Mouse (Mus musculus) frontal cortex, postnatal 10 days (tissue): ENCODE measurements around the gene Avpr1b.
"Not testable (repeated sequence)": the region's sequence is repeated elsewhere in the genome, so short reads cannot be mapped to it uniquely, and the experiment has no call there.

ENCODE experiments used
- DNase-seq, 2 experiments: peaks; one replicate each; pipeline ENCODE4 v3.0.0; 2022; ENCODE audit warnings: low spot score in 2 of 2, mixed read lengths in 1 of 2

Gene Avpr1b

GRCm38 (mm10) chr1:131598905-131599304, at the start of gene Avpr1b:
Avpr1b (plus strand) TSS chr1:131599239.
- DNase-seq = no peak

- DNase-seq = no peak
Observed at GRCm38 (mm10) chr1:131551956-131552355, 47.1 kb upstream of the Avpr1b start.

- no peak for DNase-seq
Observed at GRCm38 (mm10) chr1:131553428-131553827, 45.6 kb upstream of the Avpr1b start.

GRCm38 (mm10) chr1:131555042-131555812, 43.8 kb upstream of the Avpr1b start:
- DNase-seq = peak; percentile 75 to 80

DNA sequence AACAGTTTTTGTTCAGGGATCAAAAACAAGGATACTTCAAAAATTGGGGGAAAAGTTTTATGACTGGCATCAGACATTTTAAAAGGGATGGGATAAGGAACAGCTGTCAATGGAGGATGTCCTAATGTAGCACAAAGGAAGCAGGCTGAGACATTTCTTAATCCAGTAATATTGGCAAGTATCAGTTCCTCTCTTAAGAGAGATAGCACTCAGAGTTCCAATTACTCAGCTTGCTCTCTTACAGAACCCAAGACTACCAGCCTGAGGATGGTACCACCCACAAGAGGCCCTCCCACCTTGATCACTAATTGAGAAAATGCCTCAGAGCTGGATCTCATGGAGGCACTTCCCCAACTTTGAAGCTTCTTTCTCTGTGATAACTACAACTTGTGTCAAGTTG, 38.5 kb upstream of the Avpr1b start:
- no peak for DNase-seq

DNA sequence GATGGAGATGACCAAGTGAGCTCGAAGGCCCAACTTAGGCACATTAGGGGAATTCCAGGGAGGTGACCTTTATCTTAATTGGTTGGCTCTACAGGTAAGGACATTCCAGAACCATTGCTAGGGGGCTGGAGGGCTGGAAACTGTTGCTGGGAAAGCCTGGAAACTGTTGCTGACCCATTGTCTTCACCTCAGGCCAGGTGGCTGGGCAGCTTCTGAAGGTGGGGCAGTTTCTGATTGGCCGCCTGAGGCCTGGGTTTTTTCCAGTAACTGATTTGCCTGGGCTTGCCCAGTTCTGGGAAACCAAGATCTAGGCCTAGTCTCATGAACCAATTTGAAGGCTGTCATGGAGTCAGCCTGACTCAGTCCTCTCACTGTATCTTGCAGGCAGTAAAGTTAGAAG, 37.0 kb upstream of the Avpr1b start:
- no peak for DNase-seq

DNA sequence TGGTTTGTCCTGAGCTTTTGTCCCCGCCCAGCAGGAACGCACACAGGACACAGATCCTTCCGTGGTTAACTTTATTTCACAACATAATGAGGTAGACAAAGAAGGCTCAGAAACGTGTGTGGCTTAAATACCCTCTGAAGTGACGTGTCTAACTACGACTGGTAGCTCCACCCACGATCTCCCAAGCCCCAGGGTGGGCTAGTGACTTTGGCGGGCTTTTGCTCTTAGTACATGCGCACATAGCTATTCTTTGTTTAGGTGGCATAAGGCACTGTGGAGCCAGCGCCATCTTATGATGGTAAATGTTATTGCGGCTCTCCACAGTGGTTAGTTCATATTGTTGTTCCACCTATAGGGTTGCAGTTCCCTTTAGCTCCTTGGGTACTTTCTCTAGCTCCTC, 33.0 kb upstream of the Avpr1b start:
- DNase-seq = not testable (repeated sequence)

GRCm38 (mm10) chr1:131569721-131570120, 29.3 kb upstream of the Avpr1b start:
- DNase-seq = no peak

DNA sequence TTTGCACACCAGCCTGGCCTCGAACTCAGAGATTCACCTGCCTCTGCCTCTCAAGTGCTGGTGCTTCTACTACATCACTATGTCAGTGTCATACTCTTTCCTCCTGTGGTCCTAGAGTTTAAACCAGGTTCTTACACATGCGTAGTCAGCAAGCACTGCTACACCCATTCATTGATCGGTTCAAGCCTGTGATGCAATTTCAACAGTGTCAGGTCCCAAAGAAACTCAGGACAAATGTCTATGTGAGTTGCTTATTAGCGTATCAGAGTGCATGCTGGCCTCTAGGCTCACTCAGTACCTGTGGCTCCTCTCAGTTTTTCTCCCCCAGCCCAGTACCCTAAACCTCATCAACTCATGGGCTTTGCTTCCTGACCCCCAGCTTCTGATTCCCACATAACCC, 28.6 kb upstream of the Avpr1b start:
- no peak for DNase-seq

GRCm38 (mm10) chr1:131573721-131574120, 25.3 kb upstream of the Avpr1b start:
- DNase-seq = no peak

DNA sequence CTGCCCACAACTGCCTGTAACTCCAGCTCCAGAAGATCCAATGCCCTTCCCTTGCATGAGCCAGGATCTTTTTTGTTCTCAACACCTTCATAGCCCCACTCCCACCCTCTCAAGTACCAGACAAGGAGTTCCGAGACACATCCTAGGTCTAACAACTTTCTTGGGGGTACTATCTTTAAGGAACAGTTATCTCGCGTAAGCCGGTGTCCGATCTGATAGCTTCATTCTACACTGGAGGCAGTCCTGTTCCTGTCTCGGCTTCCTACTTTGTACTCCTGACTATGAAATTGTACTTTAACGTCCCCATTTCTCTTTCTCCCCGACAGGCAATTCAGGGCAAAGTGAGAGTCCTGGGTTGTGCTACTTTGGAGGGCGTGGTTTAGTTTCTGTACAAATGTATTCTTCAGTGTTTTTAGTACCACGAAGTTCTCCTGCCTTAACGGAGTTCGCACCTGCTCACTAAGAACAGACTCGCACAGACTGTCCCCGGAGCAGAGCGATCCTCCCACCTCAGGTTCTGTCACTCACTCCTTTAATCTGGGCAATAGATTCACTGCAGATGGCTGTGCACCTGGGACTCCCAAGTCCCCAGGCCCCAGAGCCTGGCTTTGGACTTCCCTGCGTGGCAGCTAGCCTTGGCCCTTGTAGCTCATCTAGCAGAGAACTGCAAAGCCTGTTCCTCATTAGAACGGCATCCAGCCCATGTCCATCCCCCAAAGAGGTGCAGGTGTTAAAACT, 19.9 kb upstream of the Avpr1b start:
- DNase-seq = no peak

DNA sequence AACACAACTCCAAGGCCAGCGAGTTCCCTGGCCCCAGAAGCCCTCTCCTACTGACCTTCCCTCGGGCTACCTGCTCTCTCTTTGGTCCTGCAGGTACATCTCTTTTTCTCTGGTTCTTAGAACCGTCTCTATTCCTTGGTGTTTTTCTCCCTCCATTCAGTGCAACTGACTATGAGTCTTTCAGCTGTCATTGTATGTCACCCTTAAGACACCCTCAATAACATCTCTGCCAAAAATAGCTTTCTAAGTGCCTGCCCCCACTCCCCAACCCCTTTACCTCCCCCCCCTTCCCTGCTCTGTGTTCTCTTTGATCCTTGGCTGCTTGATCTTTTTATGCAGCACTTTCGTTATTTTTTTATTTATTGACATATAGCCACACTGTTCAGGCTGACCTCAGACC, 18.6 kb upstream of the Avpr1b start:
- no peak for DNase-seq

DNA sequence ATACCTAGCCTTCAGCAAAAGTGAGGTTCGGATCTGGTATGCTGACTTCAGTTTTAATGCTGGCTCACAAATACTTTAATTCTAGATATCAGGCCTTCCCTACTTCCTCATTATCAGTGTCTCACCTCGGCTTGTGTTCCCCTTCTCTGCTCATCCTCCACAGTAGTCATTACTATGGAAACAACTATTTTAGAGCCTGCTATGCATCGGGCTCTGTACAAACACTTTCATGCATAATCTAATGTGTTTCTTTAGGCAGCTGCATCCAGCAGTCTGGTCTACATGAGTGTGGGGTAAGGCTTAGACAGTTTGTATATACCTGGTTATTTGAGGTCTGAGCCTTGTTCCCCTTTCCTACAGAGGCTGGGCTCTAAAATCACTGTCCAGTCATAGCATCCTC, 15.4 kb upstream of the Avpr1b start:
- DNase-seq = no peak

- DNase-seq = no peak
Observed at GRCm38 (mm10) chr1:131586836-131587235, 12.2 kb upstream of the Avpr1b start.

DNA sequence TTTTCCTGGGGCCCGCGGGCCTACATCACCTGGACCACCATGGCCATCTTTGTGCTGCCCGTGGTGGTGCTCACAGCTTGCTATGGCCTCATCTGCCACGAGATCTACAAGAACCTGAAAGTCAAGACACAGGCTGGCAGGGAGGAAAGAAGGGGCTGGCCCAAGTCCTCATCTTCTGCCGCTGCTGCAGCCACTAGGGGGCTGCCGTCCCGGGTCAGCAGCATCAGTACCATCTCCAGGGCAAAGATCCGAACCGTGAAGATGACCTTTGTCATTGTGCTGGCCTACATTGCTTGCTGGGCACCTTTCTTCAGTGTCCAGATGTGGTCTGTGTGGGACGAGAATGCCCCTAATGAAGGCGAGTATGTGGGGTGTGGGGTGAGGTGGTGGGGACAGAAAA, 1.3 kb downstream of the Avpr1b start:
- DNase-seq = no peak

- DNase-seq = no peak
Observed at GRCm38 (mm10) chr1:131606719-131607118, 7.7 kb downstream of the Avpr1b start.

- DNase-seq = no peak
Observed at GRCm38 (mm10) chr1:131612556-131613155, 13.6 kb downstream of the Avpr1b start.

DNA sequence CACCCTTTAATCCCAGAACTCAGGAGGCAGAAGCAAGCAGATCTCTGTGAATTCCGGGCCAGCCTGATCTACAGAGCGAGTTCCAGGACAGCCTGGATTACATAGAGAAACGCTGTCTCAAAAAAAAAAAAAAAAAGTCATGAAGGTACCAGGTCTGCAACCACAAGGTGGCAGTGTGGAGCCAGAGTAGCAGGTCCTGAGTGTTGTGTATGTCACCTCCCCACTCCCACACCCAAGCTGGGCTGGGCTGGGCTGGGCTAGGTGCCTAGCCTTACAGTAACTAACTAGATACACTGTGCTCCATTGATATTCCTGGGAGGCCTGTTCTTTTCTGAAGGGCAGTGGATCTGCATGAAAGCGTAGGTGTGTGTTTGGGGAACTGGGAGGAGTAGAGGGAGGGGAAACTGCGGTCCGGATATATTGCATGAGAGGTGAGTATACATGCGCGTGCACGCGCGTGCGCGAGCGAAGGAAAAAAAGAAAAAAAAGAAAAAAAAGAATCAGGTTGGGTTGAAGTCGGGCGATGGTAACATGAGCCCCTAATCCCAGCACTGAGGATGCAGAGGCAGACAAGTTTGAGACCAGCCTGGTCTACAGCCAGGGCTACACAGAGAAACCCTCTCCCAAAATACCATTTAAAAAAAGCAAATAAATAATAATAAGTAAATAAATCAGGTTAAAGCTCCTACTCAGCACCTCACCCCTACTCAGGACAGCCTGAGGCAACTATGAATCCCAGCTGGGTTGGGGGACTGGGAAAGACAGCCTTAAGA, 14.5 kb downstream of the Avpr1b start:
- DNase-seq = peak; percentile 26 to 43

GRCm38 (mm10) chr1:131614641-131615040, 15.6 kb downstream of the Avpr1b start:
- no peak for DNase-seq

DNA sequence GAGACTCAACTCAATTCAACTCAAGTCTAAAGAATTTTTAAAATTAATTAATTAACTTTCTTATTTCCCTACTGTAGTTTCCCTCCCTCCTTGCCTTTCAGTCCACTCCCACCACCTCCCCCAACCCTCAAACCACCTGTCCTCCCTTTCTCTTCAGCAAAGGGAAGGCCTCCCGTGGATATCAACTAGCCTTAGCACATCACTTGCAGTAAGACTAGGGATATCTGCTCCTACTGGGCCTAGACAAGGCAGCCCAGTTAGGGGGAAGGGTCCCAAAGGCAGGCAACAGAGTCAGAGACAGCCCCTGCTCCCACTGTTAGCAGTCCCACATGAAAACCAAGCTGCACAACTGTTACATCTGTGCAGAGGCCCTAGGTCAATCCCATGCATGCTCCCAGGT, 17.1 kb downstream of the Avpr1b start:
- DNase-seq = no peak

DNA sequence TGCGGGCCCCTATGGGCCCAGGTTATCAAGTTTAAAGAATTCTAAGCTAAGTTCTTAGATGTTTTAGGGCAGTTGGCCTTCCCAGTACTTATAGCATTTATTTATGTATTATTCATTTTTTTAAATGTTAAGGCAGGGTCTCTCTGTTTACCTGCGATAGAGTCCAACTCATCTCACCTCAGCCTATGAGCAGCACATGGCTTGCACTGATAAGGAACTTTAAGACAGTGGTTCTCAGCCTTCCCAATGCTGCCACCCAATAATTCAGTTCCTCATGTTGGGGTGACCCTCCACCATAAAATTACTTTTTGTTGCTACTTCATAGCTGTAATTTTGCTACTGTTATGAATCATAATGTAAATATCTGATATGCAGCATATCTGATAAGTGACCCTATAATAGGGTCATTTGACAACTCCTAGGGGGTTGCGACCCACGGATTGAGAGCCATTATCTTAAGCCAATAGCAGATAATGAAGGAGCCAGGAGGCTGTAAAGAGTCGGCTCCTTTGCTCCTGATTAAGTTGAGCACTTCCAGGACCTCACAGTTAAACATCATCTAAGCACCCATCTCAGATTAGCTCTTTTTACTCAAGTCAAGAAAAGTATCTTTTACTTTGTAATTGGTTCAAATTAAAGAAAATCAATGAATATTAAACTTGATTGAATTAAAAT, 17.6 kb downstream of the Avpr1b start:
- no peak for DNase-seq

DNA sequence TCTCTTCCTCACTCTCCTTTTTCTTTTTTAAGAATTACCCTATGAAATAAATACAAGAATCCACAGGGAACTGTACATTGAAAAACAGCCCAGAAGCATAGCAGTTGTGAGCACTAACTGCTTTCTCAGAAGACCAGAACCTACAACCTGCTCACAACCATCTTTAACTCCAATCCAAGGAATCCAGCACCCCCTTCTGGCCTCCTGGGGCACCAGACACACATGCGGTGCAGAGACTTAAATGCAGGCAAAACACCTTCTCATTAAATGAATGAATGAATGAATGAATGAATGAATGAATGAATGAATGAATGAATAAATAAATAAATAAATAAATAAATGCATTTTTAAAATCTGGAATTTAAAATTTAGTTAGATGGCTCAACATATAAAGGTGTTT, 19.5 kb downstream of the Avpr1b start:
- DNase-seq = no peak
